Mouse (Mus musculus) heart, embryonic 16.5 days (tissue): ENCODE measurements around the gene Pacsin2. TPM values are rescaled to one million over a fixed set of nuclear protein-coding genes. Genes with fewer than 3 reads are reported as not detected.

Experiments used
- ATAC-seq: fragments of 200-750 bp; cut with Nextera tagmentation; replicated peaks from 2 replicates; pipeline ENCODE4 v1.8.0; 2017; ENCODE audit warnings: moderate number of reproducible peaks; ENCODE audit not compliant: insufficient read depth, low FRiP score; ENCODE audit errors: extremely low read depth
- H3K27ac ChIP-seq: fragments of 300-500 bp; sonication (generic); 2 replicates; pipeline ENCODE4 v1.5.1; 2014; ENCODE audit warnings: mild to moderate bottlenecking, low read length, control low read depth, moderate library complexity
- H3K27me3 ChIP-seq: fragments of 300-500 bp; sonication (generic); 2 replicates; pipeline ENCODE4 v1.6.1; 2014; ENCODE audit warnings: low read length, mixed read lengths; ENCODE audit not compliant: control insufficient read depth, insufficient read depth
- H3K36me3 ChIP-seq: fragments of 300-500 bp; sonication (generic); 2 replicates; pipeline ENCODE4 v1.6.1; 2014; ENCODE audit not compliant: control insufficient read depth, insufficient read depth
- H3K4me1 ChIP-seq: fragments of 300-500 bp; sonication (generic); 2 replicates; pipeline ENCODE4 v1.6.1; 2014; ENCODE audit warnings: low read length, mixed read lengths; ENCODE audit not compliant: control insufficient read depth, insufficient read depth
- H3K4me2 ChIP-seq: fragments of 300-500 bp; sonication (generic); 2 replicates; pipeline ENCODE4 v1.6.1; 2014; ENCODE audit warnings: low read depth, mild to moderate bottlenecking, control low read depth, low read length
- H3K4me3 ChIP-seq: fragments of 300-500 bp; sonication (generic); 2 replicates; pipeline ENCODE4 v1.5.1; 2014; ENCODE audit warnings: mild to moderate bottlenecking, control low read depth, low read length
- H3K9ac ChIP-seq: fragments of 300-500 bp; sonication (generic); 2 replicates; pipeline ENCODE4 v1.6.1; 2014; ENCODE audit warnings: low read length, control low read depth
- H3K9me3 ChIP-seq: fragments of 300-500 bp; sonication (generic); replicated peaks from 2 replicates; pipeline ENCODE4 v1.6.1; 2016; ENCODE audit warnings: low read length; ENCODE audit not compliant: control insufficient read depth
- WGBS: fragments of 180-500 bp; shearing (Covaris S2); extraction: QIAGEN DNeasy Blood & Tissue Kit; methylation state at CpG from one replicate; pipeline ENCODE4 v1.1.7; 2014; 5-methylcytosine and 5-hydroxymethylcytosine counted together
- polyA plus RNA-seq: library from polyadenylated mRNA; unstranded; fragments of >200 nt; fragmentation: Nextera tagmentation; extraction: Ambion mirVana; gene quantifications from 2 replicates; pipeline ENCODE4 v1.2.1, GENCODE M21; 2015

Gene Pacsin2
- polyA plus RNA-seq, 1 experiment from 2014 or later: 73.3 TPM

- Histone ChIP-seq H3K9me3 (no peaks in the 10 kb centered on the region), H3K4me2 (no peak overlapping the region), H3K9ac (no peak overlapping the region), H3K4me1 (peaks cover 4% of the 10 kb centered on the region), H3K36me3 (no peaks in the 10 kb centered on the region), H3K4me3 (no peak overlapping the region), H3K27ac (no peak overlapping the region), H3K27me3 (no peaks in the 10 kb centered on the region)
- 73% methylated on average over 8 of the region's 8 CpGs for WGBS
- ATAC-seq: no peak
Observed at GRCm38 (mm10) chr15:83482645-83483224, 18.3 kb upstream of the Pacsin2 start.

DNA sequence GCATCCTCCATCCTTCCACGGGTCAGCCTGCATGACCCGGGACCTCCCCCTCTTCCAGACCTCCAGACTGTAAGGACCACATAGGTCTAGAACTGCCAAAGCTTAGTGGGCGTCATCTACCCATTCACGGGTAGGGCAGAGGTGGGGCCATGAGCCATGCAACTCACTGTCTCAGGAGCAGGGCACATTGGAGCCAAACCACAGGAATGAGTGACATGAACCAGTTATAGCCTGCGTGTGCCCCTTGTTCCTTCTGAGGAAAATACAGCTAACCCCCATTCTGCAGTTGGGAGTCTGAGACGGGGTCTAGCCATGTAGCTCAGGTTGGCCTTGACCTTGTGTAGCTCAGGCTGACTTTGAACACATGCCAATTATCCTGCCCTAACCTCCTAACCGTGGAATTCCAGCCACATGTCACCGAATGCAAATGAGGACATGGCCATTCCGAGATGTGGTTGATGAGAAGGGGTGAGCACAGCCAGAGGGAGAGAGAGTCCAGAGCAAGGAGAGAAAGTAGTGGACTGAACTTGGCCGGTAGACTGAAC lies 16.9 kb upstream of the Pacsin2 start:
- no peaks in the 10 kb centered on the region for H3K36me3 ChIP-seq
- no peak overlapping the region for H3K9ac ChIP-seq
- no peaks in the 10 kb centered on the region for H3K27me3 ChIP-seq
- H3K9me3 ChIP-seq: no peaks in the 10 kb centered on the region
- H3K27ac ChIP-seq: no peak overlapping the region
- H3K4me1 ChIP-seq: no peaks in the 10 kb centered on the region
- no peak overlapping the region for H3K4me2 ChIP-seq
- ATAC-seq: no peak
- H3K4me3 ChIP-seq: no peak overlapping the region
- 64% methylated on average over 10 of the region's 10 CpGs for WGBS

- WGBS: 89% methylated on average over 4 of the region's 4 CpGs
- H3K9ac ChIP-seq: no peak overlapping the region
- H3K4me2 ChIP-seq: no peak overlapping the region
- H3K4me3 ChIP-seq: no peak overlapping the region
- H3K4me1 ChIP-seq: peaks cover 1% of the 10 kb centered on the region; the same call in 1 of the 2 replicates
- ATAC-seq: no peak
- H3K27ac ChIP-seq: no peak overlapping the region
- H3K9me3 ChIP-seq: no peaks in the 10 kb centered on the region
- no peaks in the 10 kb centered on the region for H3K27me3 ChIP-seq
- no peaks in the 10 kb centered on the region for H3K36me3 ChIP-seq
Observed at GRCm38 (mm10) chr15:83479818-83480217, 15.4 kb upstream of the Pacsin2 start.

GRCm38 (mm10) chr15:83478096-83478495 lies 13.7 kb upstream of the Pacsin2 start:
- H3K9me3 ChIP-seq: no peaks in the 10 kb centered on the region
- no peak overlapping the region for H3K4me2 ChIP-seq
- H3K4me1 ChIP-seq: peaks cover 15% of the 10 kb centered on the region
- H3K27ac ChIP-seq: no peak overlapping the region
- no peak for ATAC-seq
- H3K9ac ChIP-seq: no peak overlapping the region
- no peak overlapping the region for H3K4me3 ChIP-seq
- WGBS: 64% methylated on average over 3 of the region's 3 CpGs
- H3K27me3 ChIP-seq: no peaks in the 10 kb centered on the region
- no peaks in the 10 kb centered on the region for H3K36me3 ChIP-seq

DNA sequence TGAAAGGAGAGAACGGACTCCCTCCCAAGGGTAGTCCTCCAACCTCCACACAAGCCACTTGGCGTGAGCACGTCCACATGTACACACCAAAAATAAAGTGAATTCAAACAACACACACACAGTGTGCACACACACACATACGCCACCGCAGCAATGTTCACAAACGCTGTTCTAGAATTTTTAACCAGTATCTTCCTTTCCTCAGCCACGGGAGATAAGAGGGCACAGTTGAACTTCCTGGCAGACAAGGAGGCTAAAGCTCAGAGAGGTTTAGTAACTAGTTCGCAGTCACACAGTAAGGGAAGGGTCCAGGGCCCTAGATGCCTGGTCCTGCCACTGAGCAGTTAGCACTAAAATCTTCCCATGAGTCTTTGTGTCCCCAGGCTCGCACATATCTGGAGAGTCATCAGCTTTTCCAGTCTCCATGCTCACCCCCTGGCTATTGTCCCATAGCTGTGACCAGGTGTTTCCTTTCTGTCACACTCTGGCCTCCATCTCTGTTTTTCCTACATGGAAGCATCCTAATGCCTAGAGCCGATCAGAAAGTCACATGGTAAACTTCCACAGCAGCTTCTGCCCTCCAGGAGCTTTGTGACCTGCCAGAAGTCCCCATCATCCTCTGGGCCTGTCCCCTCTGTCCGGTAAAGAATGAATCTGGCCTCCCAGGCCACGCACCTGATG lies 12.3 kb upstream of the Pacsin2 start:
- Histone ChIP-seq H3K27me3 (no peaks in the 10 kb centered on the region), H3K9ac (no peak overlapping the region), H3K27ac (no peak overlapping the region), H3K4me2 (no peak overlapping the region), H3K9me3 (no peaks in the 10 kb centered on the region), H3K4me1 (peaks cover 20% of the 10 kb centered on the region), H3K36me3 (no peaks in the 10 kb centered on the region), H3K4me3 (no peak overlapping the region)
- ATAC-seq: no peak
- WGBS: 68% methylated on average over 12 of the region's 12 CpGs

DNA sequence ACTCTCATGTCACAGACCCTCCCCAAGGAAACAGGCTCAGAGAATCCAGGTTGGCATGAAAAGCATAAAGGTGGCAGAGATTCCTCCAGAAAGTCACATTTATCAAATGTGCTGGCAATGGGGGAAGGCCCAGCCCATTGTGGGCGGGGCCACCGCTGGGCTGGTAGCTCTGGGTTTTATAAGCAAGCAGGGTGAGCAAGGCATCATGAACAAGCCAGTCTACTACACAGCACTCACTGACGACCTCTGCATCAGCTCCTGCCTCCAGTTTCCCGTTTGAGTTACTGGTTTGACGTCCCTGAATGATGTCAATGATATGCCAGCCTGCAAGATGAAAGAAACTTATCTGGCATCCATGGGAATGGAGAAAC lies 10.0 kb upstream of the Pacsin2 start:
- Histone ChIP-seq H3K36me3 (no peaks in the 10 kb centered on the region), H3K9me3 (no peaks in the 10 kb centered on the region), H3K9ac (no peak overlapping the region), H3K27me3 (no peaks in the 10 kb centered on the region), H3K4me3 (no peak overlapping the region), H3K27ac (peak overlapping the region; percentile 66), H3K4me1 (peaks cover 29% of the 10 kb centered on the region), H3K4me2 (peak overlapping the region; percentile 10; the same call in 1 of the 2 replicates)
- 19% methylated on average over 5 of the region's 5 CpGs for WGBS
- no peak for ATAC-seq

GRCm38 (mm10) chr15:83473832-83474465 lies 9.5 kb upstream of the Pacsin2 start:
- 45% methylated on average over 10 of the region's 10 CpGs for WGBS
- Histone ChIP-seq H3K4me1 (peaks cover 29% of the 10 kb centered on the region), H3K4me3 (no peak overlapping the region), H3K27ac (peak overlapping the region; percentile 66), H3K36me3 (no peaks in the 10 kb centered on the region), H3K9me3 (no peaks in the 10 kb centered on the region), H3K4me2 (peak overlapping the region; percentile 10; the same call in 1 of the 2 replicates), H3K27me3 (no peaks in the 10 kb centered on the region), H3K9ac (no peak overlapping the region)
- ATAC-seq: peak; percentile 63

- Histone ChIP-seq H3K4me3 (no peak overlapping the region), H3K36me3 (no peaks in the 10 kb centered on the region), H3K27me3 (no peaks in the 10 kb centered on the region), H3K9me3 (no peaks in the 10 kb centered on the region), H3K9ac (no peak overlapping the region), H3K4me1 (peaks cover 29% of the 10 kb centered on the region), H3K27ac (no peak overlapping the region), H3K4me2 (no peak overlapping the region)
- WGBS: 77% methylated on average over 1 of the region's 1 CpGs
- no peak for ATAC-seq
Observed at GRCm38 (mm10) chr15:83473251-83473650, 8.8 kb upstream of the Pacsin2 start.

- Histone ChIP-seq H3K4me1 (peaks cover 31% of the 10 kb centered on the region), H3K36me3 (no peaks in the 10 kb centered on the region), H3K9me3 (no peaks in the 10 kb centered on the region), H3K4me2 (no peak overlapping the region), H3K9ac (no peak overlapping the region), H3K27ac (peak overlapping the region; percentile 79), H3K27me3 (no peaks in the 10 kb centered on the region), H3K4me3 (no peak overlapping the region)
- ATAC-seq: peak; percentile 89
- WGBS: 26% methylated on average over 6 of the region's 7 CpGs
Observed at GRCm38 (mm10) chr15:83471476-83471875, 7.1 kb upstream of the Pacsin2 start.
